Mouse (Mus musculus) mouse trophoblast stem cell (cell line): ENCODE measurements around the gene Olfr642.

ENCODE experiments used
- in situ Hi-C, 2 experiments: fragments of 300-500 bp; cut with MseI, MboI; formaldehyde crosslinking; loops; 2 replicates in 1 of 2; 3 replicates in 1 of 2; pipeline ENCODE4 v1.15.1; 2025

Olfr642 gene

DNA sequence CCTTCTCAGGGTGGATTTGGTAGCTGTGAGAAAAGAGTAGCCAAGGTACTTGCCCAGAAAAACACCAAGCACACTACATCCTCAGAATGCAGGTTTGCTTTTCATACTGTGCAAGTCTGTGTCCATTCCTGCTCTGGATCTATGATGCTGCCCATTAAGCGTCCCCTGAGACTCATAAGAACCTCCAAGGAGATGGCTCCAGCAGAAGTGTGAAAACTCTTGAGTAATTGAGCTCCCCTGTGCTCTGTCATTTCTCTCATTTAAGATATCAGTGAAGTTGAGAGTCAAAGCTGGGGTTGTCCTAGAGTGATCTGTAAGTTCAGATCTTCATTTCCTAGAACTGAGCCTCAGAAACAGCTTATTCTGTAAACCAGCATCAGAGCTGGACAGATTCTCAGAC, at the start of gene Olfr642:
TSS of gene Olfr642 (minus strand) at position 101 of the 400 bp plus-strand sequence.
- in situ Hi-C loops: no loop called here

DNA sequence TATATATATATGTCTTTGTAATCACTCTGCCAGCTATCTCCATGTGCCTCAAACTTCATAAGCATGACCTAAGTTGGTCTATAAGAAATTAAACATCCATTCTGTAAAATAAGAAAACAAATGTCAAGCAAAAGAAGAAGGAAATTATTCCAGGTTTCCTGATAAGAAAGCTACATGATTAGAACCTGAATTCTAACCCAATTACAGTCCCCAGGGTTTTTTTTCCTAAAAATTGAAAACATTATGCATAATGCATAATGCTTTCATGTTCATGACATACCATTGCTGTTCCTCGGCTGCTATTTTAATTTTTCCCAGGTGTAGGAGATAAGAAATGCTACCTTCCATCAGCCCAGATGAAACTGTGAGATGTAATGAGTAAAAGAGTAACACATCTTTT, 32.9 kb upstream of the Olfr642 start, which contains the start of gene Olfr645:
TSS of gene Olfr645 (minus strand) at position 101 of the 400 bp plus-strand sequence.
- in situ Hi-C loops: no loop called here

DNA sequence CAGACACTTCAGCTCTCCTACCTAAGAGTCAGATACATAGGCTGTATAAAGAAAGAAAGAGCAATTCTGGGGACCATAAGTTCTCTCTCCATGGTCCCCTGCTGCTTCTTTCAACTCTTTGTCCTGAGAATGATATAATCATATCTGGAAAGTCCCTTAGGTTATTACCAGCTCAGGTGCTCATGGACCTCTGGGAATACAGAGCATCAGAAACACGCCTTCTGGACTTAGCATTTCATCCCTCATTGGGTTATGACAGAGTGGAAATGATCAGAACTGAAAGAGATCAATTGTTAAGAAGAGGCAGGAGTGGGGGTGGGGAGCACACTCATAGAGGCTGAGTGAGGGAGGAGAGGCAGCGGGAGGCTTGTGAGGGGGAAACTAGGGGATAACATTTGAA, 19.3 kb upstream of the Olfr642 start, which contains the start of gene Olfr644:
TSS of gene Olfr644 (minus strand) at position 101 of the 400 bp plus-strand sequence.
- in situ Hi-C loops: no loop called here

DNA sequence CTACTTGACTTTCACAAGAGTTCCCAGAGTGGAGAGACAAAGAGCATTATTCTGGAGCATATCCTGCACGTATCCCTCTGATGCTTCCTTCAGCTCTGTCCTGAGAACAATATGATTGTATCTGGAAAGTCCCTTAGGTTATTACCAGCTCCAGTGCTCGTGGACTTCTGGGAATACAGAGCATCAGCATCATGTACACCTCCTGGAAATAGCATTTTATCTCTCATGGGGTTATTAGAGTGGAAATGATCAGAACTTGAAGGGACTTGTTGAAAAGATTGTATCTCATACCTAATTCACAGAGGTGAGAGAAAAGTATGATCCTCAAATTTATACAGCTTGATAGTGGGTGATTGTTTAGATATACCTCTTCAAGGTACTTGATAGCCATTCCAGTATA, 8.9 kb upstream of the Olfr642 start, which contains the start of gene 4930516K23Rik:
TSS of gene 4930516K23Rik (minus strand) at position 101 of the 400 bp plus-strand sequence.
- in situ Hi-C loops: no loop called here

DNA sequence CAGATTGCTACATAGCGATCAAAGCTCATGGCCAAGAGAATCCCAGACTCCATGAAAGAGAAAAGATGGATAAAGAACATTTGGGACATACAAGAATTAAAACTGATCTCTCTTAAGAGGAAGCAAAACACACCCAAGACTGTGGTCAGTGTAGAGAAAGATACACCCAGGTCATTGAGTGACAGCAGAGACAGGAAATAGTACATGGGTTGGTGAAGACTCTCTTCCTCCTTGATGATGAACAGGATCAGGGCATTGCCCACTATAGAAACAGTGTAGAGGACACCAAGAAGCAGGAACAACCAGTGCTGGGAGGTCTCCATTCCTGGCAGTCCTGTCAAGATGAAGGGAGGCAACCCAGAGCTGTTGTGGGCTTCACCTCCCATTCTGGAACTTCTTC, 6.7 kb upstream of the Olfr642 start:
- in situ Hi-C loops: no loop called here

DNA sequence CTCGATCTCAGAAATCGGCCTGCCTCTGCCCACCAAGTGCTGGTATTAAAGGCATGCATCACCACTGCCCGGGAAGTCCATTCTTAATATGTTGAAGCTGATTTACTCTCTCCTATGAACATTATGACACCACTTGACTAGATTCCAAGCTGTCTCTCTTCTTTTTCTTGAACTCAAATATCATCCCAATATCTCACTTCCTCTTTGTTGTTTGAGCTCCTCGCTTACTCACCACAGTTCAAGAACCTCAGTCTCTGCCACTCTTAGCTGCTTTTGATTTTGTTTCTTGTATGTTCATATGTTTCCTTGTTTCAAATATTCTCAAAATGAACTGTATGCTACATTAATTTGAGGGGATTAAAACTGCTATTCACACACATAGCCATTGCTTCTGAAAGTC, 1.7 kb downstream of the Olfr642 start:
- in situ Hi-C loops: no loop called here

DNA sequence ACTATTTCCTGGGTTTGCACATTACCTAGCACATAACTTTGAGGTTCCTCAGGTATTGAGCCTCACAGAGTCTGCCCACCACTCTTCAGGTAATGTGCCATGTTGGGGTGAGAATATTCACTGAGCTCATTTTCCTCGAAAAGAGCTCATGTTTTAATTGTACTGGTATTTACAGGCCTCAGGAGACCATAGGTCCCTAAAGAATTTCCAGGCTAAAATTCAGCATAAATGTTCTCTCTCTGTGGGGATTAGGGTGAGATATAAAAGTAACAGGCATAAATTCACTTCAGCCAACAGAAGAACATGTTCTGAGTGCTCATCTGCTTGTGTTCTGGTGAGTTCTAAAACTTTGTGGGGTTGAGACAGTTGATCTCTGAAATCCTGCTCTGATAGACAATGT, 17.3 kb downstream of the Olfr642 start, which contains the start of gene Olfr641:
TSS of gene Olfr641 (plus strand) at position 301 of the 400 bp plus-strand sequence.
- in situ Hi-C loops: no loop called here

DNA sequence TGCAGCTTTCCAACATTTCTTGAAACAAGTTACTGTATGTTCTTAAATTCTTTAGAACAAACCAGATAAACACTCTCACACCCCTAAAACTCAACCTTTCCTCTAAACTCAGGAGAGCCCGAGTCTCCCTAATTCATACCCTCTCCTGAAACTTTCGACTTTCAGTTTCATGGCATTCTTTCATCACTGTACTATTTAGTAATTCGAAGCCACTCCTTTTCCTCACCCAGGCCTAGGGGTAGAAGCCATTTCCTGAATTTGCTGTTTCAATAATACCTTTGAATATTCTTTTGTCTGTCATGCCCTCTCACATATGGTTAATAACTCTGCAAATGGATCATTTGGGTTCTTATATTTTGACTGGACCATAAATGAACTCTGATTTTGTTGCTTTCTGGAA, 25.5 kb downstream of the Olfr642 start:
- in situ Hi-C loops: no loop called here

DNA sequence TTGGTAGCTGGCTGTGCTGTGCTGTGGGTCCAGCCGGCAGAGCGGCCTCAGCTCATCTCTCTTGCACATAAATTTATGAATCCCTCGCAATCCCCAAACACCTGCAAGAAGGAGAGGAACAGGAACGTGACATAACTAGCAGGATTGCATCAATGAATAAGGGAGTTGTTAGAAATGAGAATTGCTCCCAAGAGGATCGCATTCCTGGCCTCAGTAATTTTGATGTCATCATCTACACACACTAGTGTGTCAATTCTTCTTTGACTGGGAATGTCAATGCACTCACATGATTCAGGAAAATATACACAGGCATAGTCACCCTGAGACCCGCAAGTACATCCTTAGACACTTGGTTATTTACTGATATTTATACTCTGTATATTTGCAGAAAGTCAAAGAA, 27.0 kb downstream of the Olfr642 start, which contains the start of gene Olfr640:
TSS of gene Olfr640 (minus strand) at position 101 of the 400 bp plus-strand sequence.
- in situ Hi-C loops: no loop called here

DNA sequence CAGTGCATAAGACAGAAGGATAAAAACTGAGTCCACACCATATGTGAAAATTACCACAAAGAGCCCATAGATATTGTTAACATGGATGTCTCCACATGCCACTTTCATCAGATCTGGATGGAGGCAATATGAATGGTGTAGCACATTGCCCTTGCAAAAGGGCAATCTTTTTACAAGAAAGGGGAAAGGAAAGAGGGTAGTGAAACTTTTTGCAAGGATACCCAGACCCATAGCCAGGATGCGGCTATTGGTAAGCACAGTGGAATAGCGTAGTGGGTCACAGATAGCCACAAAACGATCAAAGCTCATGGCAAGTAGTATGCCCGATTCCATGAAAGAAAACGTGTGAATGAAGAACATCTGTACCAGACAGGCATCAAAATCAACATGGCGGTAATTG, 30.8 kb downstream of the Olfr642 start:
- in situ Hi-C loops: no loop called here

DNA sequence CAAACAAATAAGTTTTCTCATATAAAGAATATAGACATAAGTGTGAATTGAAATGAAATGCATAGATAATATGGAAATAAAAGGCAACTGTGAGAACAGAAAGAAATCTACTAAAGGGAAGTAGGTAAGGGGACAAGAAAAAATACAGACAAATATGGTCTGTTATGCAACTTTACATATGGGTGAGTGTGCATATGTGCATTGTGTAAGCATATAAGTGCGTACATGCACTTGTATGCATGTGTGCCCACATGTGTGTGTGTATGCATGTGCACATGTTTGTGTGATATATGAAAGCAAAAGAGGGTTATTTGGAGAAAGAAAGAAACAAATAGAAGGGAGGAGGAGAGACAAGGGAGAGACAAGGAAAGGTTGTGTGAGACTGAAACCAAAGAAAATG, 33.5 kb downstream of the Olfr642 start:
- in situ Hi-C loops: no loop called here

DNA sequence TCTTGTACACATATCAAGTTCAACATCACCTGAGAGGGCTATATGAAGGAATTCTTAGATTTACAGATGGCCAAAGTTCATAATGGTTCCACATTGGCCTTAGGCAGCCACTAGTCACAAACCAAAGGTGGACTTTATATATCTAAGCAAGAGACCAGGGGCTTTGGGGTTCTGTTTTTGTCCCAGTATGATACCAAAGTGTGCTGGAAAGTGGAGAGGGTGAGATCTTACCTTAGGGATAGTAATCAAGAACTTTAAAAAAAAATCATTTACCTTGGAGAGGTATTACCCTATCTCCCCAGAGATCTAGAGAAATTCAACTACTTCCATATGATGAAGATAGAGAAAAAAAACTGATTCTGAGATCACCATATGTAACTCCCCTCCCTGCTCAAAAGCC, 35.3 kb downstream of the Olfr642 start, which contains the start of gene Olfr639:
TSS of gene Olfr639 (minus strand) at position 101 of the 400 bp plus-strand sequence.
- in situ Hi-C loops: no loop called here

DNA sequence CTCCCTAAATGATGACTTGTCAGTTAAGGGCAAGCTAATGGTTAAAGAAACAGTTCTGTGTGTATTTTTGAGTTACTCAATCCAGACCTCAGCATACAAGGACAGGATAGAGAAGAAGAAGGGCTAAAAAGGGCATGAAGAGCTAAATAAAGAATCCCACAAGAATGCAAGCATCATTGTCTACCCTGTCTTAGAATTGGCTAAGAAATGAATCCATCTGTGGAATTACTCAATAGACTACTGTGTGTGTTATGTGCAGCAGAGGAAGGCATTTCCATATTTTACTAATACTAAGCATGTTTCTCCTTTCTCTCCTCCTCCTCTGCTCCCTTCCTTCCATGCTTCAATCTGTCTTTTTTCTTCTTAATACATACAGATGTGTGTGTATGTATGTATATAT, 53.3 kb downstream of the Olfr642 start:
- in situ Hi-C loops: no loop called here

DNA sequence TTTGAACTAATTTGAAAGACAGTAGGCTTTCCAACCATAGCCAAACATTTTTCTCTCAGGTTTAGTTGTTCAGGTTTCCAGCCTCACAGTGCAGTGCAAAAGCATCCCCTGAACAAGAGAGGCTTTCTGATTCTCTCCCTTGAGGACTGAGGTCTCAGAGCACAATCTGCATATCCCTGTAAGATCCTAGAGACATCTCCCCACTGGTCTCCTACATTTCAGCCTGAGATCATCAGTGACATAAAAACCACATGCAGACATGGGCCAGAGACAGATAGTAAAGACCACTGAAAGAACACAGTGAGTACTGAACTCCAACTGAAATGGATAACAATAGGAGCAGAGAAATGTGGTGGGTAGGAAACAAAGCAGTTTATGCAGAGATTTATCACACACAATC, 54.0 kb downstream of the Olfr642 start, which contains the start of gene Olfr638:
TSS of gene Olfr638 (plus strand) at position 301 of the 400 bp plus-strand sequence.
- in situ Hi-C loops: no loop called here
